Mouse (Mus musculus): ENCODE results near the gene Sned1.

DNA sequence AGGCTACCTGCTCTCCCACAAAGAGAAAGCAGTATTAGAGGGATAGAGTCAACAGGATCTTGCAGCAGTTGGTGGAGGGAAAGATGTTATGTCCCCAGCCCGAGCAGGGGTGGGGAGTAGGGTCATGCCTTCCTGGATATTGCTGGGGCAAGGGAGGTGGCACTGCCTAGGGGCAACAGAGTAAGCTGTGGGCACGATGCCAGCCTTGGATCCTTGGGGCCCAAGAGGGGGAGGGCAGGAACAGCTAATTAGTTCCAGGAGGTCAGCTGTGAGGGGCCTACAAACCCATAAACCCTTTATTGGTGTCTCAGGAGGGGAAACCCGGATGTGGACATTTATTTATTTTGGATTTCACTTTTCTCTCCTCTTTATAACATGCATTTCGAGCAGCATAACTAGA lies 10.4 kb upstream of the Sned1 start:
- TF ChIP-seq CTCF (IDR thresholded peaks at IDR 0.05; ENCODE audit: extremely low read depth, insufficient read length, insufficient replicate concordance, low read depth, low read length), result no peak
- TF ChIP-seq POLR2A (IDR thresholded peaks at IDR 0.05; ENCODE audit: low read depth, low read length), result no peak
